Mouse (Mus musculus) liver, embryonic 14.5 days (tissue): ENCODE results near the gene Olfr1447. TPM values are rescaled to one million over a fixed set of nuclear protein-coding genes. Genes with fewer than 3 reads are reported as not detected.

Source experiments
- ATAC-seq: fragments of 200-750 bp; cut with Nextera tagmentation; 2 replicates; pipeline ENCODE4 v1.8.0; 2017; ENCODE audit warnings: moderate number of reproducible peaks, mild to moderate bottlenecking, moderate library complexity; ENCODE audit not compliant: insufficient read depth
- DNase-seq, 3 experiments: peaks; one replicate each; pipeline ENCODE4 v3.0.0-alpha.2; 2012 to 2013; ENCODE audit warnings: low read depth in 3 of 3, low spot score in 3 of 3
- H3K27ac ChIP-seq: fragments of 300-500 bp; sonication (generic); 2 replicates; pipeline ENCODE4 v1.5.1; 2014; ENCODE audit warnings: moderate library complexity, mild to moderate bottlenecking, control low read depth, inconsistent platforms
- H3K27me3 ChIP-seq: fragments of 300-500 bp; sonication (generic); 2 replicates; pipeline ENCODE4 v1.6.1; 2014; ENCODE audit warnings: mild to moderate bottlenecking, low read length, moderate library complexity; ENCODE audit not compliant: control insufficient read depth, insufficient read depth
- H3K36me3 ChIP-seq: fragments of 300-500 bp; sonication (generic); replicated peaks from 2 replicates; pipeline ENCODE4 v1.6.1; 2014; ENCODE audit warnings: low read depth; ENCODE audit not compliant: control insufficient read depth, insufficient read depth
- H3K4me1 ChIP-seq, 2 experiments: fragments of 200-500 bp in 1 of 2; fragments of 300-500 bp in 1 of 2; sonication (generic) in 1 of 2; replicated peaks; 2 replicates each; pipeline ENCODE4 v1.6.1; 2012 to 2014; ENCODE audit warnings: antibody characterized with exemption in 1 of 2, inconsistent platforms in 1 of 2, low read length in 1 of 2; ENCODE audit not compliant: control insufficient read depth in 2 of 2, insufficient read depth in 2 of 2
- H3K4me2 ChIP-seq: fragments of 300-500 bp; sonication (generic); 2 replicates; pipeline ENCODE4 v1.6.1; 2014; ENCODE audit warnings: low read depth, mild to moderate bottlenecking, control low read depth, moderate library complexity
- H3K4me3 ChIP-seq, 2 experiments: fragments of 200-500 bp in 1 of 2; fragments of 300-500 bp in 1 of 2; sonication (generic) in 1 of 2; 2 replicates each; pipeline ENCODE4 v1.5.1; 2012 to 2014; ENCODE audit warnings: low read depth in 2 of 2, low read length in 2 of 2, mild to moderate bottlenecking in 2 of 2, control low read depth in 1 of 2, inconsistent platforms in 1 of 2, moderate library complexity in 1 of 2; ENCODE audit not compliant: insufficient read depth in 1 of 2
- H3K9ac ChIP-seq: fragments of 300-500 bp; sonication (generic); replicated peaks from 2 replicates; pipeline ENCODE4 v1.6.1; 2014; ENCODE audit warnings: mild to moderate bottlenecking, control low read depth, moderate library complexity
- H3K9me3 ChIP-seq: fragments of 300-500 bp; sonication (generic); 2 replicates; pipeline ENCODE4 v1.6.1; 2016; ENCODE audit warnings: low read length, mixed read lengths; ENCODE audit not compliant: control insufficient read depth
- CTCF ChIP-seq: IDR thresholded peaks from 2 replicates; pipeline ENCODE4 v1.5.1; 2016; ENCODE audit warnings: antibody characterized with exemption, low read depth, control low read depth
- EP300 ChIP-seq: IDR thresholded peaks from 2 replicates; pipeline ENCODE4 v1.6.1; 2016; ENCODE audit warnings: antibody characterized with exemption, low read depth
- WGBS: fragments of 180-500 bp; shearing (Covaris S2); extraction: QIAGEN DNeasy Blood & Tissue Kit; methylation state at CpG from one replicate; pipeline ENCODE4 v1.1.7; 2014; ENCODE audit not compliant: insufficient replicate concordance; 5-methylcytosine and 5-hydroxymethylcytosine counted together
- polyA plus RNA-seq, 2 experiments: library from polyadenylated mRNA; depleted of rRNA in 1 of 2; stranded (reverse) in 1 of 2; unstranded in 1 of 2; fragments of >200 nt; fragmentation: Nextera tagmentation in 1 of 2; extraction: Ambion mirVana in 1 of 2; gene quantifications; 2 replicates each; pipeline versions ENCODE4 v1.2.1 to v1.2.3; 2012 to 2014

Gene Olfr1447
- polyA plus RNA-seq, 2 experiments: not detected

DNA sequence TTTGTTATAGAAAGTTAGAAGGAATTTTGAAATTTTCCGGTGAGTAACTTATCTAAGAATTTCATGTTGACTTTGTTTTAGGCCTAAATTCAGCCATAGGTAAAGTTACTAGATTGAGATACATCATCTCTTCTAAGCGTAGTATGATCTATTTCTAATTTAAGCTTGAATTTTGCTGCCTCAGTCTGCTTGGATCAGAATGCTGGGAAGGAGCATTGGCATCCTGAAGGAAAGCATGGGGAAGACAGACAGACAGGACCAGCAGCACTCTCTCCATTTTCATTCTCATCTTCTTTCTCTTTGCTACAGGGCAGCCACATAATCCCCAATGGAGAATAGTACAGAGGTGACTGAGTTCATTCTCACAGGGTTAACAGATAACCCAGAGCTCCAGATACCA lies 20.0 kb downstream of the Olfr1447 start, which contains the start of gene Olfr1445:
TSS of gene Olfr1445 (plus strand) at position 301 of the 400 bp plus-strand sequence.
- Histone ChIP-seq H3K4me2 (no peak within 1 kb of the TSS), H3K9me3 (no peaks in the 10 kb centered on the region), H3K4me1 (no peaks in the 10 kb centered on the region), H3K4me3 (no peak within 1 kb of the TSS), H3K9ac (no peak within 1 kb of the TSS), H3K36me3 (no peaks in the 10 kb centered on the region), H3K27ac (no peak within 1 kb of the TSS), H3K27me3 (no peaks in the 10 kb centered on the region)
- no peak for TF ChIP-seq CTCF
- no peak for TF ChIP-seq EP300
- 64% methylated on average over 2 of the region's 2 CpGs for WGBS
- no peak for DNase-seq
- no peak for ATAC-seq

- H3K27me3 ChIP-seq: no peaks in the 10 kb centered on the region
- no peaks in the 10 kb centered on the region for H3K9me3 ChIP-seq
- H3K27ac ChIP-seq: no peak within 1 kb of the TSS
- ATAC-seq (no peak), DNase-seq (no peak)
- H3K4me3 ChIP-seq: no peak within 1 kb of the TSS
- H3K4me2 ChIP-seq: no peak within 1 kb of the TSS
- 35% methylated on average over 1 of the region's 1 CpGs for whole genome bisulfite sequencing
- H3K36me3 ChIP-seq: no peaks in the 10 kb centered on the region
- H3K4me1 ChIP-seq: no peaks in the 10 kb centered on the region
- TF ChIP-seq EP300: no peak
- TF ChIP-seq CTCF: no peak
- no peak within 1 kb of the TSS for H3K9ac ChIP-seq
These were observed 46.6 kb downstream of the Olfr1447 start, which contains the start of gene Olfr1444 for GRCm38 (mm10) chr19:12856983-12857382. Gene Olfr1444, plus strand, starts transcription at chr19:12857283.

Other genes starting within 250 kb of the Olfr1447 start
- not detected in 2 replicates for gene Olfr1442, start 233.3 kb downstream of the Olfr1447 start, polyA plus RNA-seq (2012; rRNA removed)
- not detected in 2 replicates for gene Olfr1442, start 233.3 kb downstream of the Olfr1447 start, polyA plus RNA-seq (2014; fragmentation: Nextera tagmentation; extraction: Ambion mirVana)
- not detected in 2 replicates for gene Olfr1443, start 225.6 kb downstream of the Olfr1447 start, polyA plus RNA-seq (2012; rRNA removed)
- gene Olfr1443, start 225.6 kb downstream of the Olfr1447 start, polyA plus RNA-seq (2014; fragmentation: Nextera tagmentation; extraction: Ambion mirVana): not detected in 2 replicates
- gene Keg1, start 208.0 kb downstream of the Olfr1447 start, polyA plus RNA-seq (2012; rRNA removed): 1.8 and 2.0 TPM in 2 replicates
- 2.7 and 4.6 TPM in 2 replicates for gene Keg1, start 208.0 kb downstream of the Olfr1447 start, polyA plus RNA-seq (2014; fragmentation: Nextera tagmentation; extraction: Ambion mirVana)
- 0.94 and 1.8 TPM in 2 replicates for gene Cntf, start 138.1 kb downstream of the Olfr1447 start, polyA plus RNA-seq (2012; rRNA removed)
- 0.35 and 0.72 TPM in 2 replicates for gene Cntf, start 138.1 kb downstream of the Olfr1447 start, polyA plus RNA-seq (2014; fragmentation: Nextera tagmentation; extraction: Ambion mirVana)
- gene Zfp91, start 107.6 kb downstream of the Olfr1447 start, polyA plus RNA-seq (2012; rRNA removed): 9.7 and 13.5 TPM in 2 replicates
- 4.8 and 5.2 TPM in 2 replicates for gene Zfp91, start 107.6 kb downstream of the Olfr1447 start, polyA plus RNA-seq (2014; fragmentation: Nextera tagmentation; extraction: Ambion mirVana)
- 1.3 and 1.5 TPM in 2 replicates for gene Lpxn, start 107.5 kb downstream of the Olfr1447 start, polyA plus RNA-seq (2012; rRNA removed)
- 2.2 and 2.7 TPM in 2 replicates for gene Lpxn, start 107.5 kb downstream of the Olfr1447 start, polyA plus RNA-seq (2014; fragmentation: Nextera tagmentation; extraction: Ambion mirVana)
- gene Gm5244, start 57.1 kb downstream of the Olfr1447 start, polyA plus RNA-seq (2012; rRNA removed): not detected in 2 replicates
- not detected in 2 replicates for gene Gm5244, start 57.1 kb downstream of the Olfr1447 start, polyA plus RNA-seq (2014; fragmentation: Nextera tagmentation; extraction: Ambion mirVana)
- gene Olfr1444, start 46.5 kb downstream of the Olfr1447 start, polyA plus RNA-seq (2012; rRNA removed): not detected in 2 replicates
- not detected in 2 replicates for gene Olfr1444, start 46.5 kb downstream of the Olfr1447 start, polyA plus RNA-seq (2014; fragmentation: Nextera tagmentation; extraction: Ambion mirVana)
- gene Olfr1445, start 19.9 kb downstream of the Olfr1447 start, polyA plus RNA-seq (2012; rRNA removed): not detected in 2 replicates
- gene Olfr1445, start 19.9 kb downstream of the Olfr1447 start, polyA plus RNA-seq (2014; fragmentation: Nextera tagmentation; extraction: Ambion mirVana): not detected in 2 replicates
- not detected in 2 replicates for gene Olfr1446, start 10.2 kb downstream of the Olfr1447 start, polyA plus RNA-seq (2012; rRNA removed)
- not detected in 2 replicates for gene Olfr1446, start 10.2 kb downstream of the Olfr1447 start, polyA plus RNA-seq (2014; fragmentation: Nextera tagmentation; extraction: Ambion mirVana)
- not detected in 2 replicates for gene Olfr1448, start 20.7 kb upstream of the Olfr1447 start, polyA plus RNA-seq (2012; rRNA removed)
- gene Olfr1448, start 20.7 kb upstream of the Olfr1447 start, polyA plus RNA-seq (2014; fragmentation: Nextera tagmentation; extraction: Ambion mirVana): not detected in 2 replicates
- not detected in 2 replicates for gene Olfr1449, start 27.1 kb upstream of the Olfr1447 start, polyA plus RNA-seq (2012; rRNA removed)
- gene Olfr1449, start 27.1 kb upstream of the Olfr1447 start, polyA plus RNA-seq (2014; fragmentation: Nextera tagmentation; extraction: Ambion mirVana): not detected in 2 replicates
- gene Olfr1450, start 46.5 kb upstream of the Olfr1447 start, polyA plus RNA-seq (2012; rRNA removed): not detected in 2 replicates
- gene Olfr1450, start 46.5 kb upstream of the Olfr1447 start, polyA plus RNA-seq (2014; fragmentation: Nextera tagmentation; extraction: Ambion mirVana): not detected in 2 replicates
- gene Olfr1451, start 91.3 kb upstream of the Olfr1447 start, polyA plus RNA-seq (2012; rRNA removed): not detected in 2 replicates
- gene Olfr1451, start 91.3 kb upstream of the Olfr1447 start, polyA plus RNA-seq (2014; fragmentation: Nextera tagmentation; extraction: Ambion mirVana): not detected in 2 replicates
- gene Olfr1453, start 124.6 kb upstream of the Olfr1447 start, polyA plus RNA-seq (2012; rRNA removed): not detected in 2 replicates
- gene Olfr1453, start 124.6 kb upstream of the Olfr1447 start, polyA plus RNA-seq (2014; fragmentation: Nextera tagmentation; extraction: Ambion mirVana): not detected in 2 replicates
- not detected in 2 replicates for gene Olfr1454, start 156.9 kb upstream of the Olfr1447 start, polyA plus RNA-seq (2012; rRNA removed)
- not detected in 2 replicates for gene Olfr1454, start 156.9 kb upstream of the Olfr1447 start, polyA plus RNA-seq (2014; fragmentation: Nextera tagmentation; extraction: Ambion mirVana)
- gene Olfr1457, start 194.1 kb upstream of the Olfr1447 start, polyA plus RNA-seq (2012; rRNA removed): not detected in 2 replicates
- not detected in 2 replicates for gene Olfr1457, start 194.1 kb upstream of the Olfr1447 start, polyA plus RNA-seq (2014; fragmentation: Nextera tagmentation; extraction: Ambion mirVana)
- not detected in 2 replicates for gene Olfr1458, start 203.0 kb upstream of the Olfr1447 start, polyA plus RNA-seq (2012; rRNA removed)
- not detected in 2 replicates for gene Olfr1458, start 203.0 kb upstream of the Olfr1447 start, polyA plus RNA-seq (2014; fragmentation: Nextera tagmentation; extraction: Ambion mirVana)
- not detected in 2 replicates for gene Olfr1459, start 245.8 kb upstream of the Olfr1447 start, polyA plus RNA-seq (2012; rRNA removed)
- gene Olfr1459, start 245.8 kb upstream of the Olfr1447 start, polyA plus RNA-seq (2014; fragmentation: Nextera tagmentation; extraction: Ambion mirVana): not detected in 2 replicates